ENCODE assay signal across 13 mouse cellular contexts in genomic region chr4:55652628-55653027, GRCm38 (mm10).
DNase-seq lines count a peak whose midpoint lies in the region; ATAC-seq and TF ChIP-seq lines count a peak whose summit lies in the region.
"Had no signal": no experiment of that assay in that cellular context is flagged by ENCODE, and none has a peak within 500 bp of the region (broad histone marks: within the 10 kb centered on the region; RNA-seq: fewer than 3 reads in every experiment).

No protein-coding gene starts in this region.

- H3K9me3 ChIP-seq in heart, embryonic 10.5 days: no peaks in the 10 kb centered on the region
- no peaks in the 10 kb centered on the region for H3K9me3 ChIP-seq in intestine, embryonic 15.5 days
- H3K9me3 ChIP-seq in intestine, postnatal 0 days (ENCODE audit: control insufficient read depth): no peaks in the 10 kb centered on the region
- H3K9me3 ChIP-seq in embryonic facial prominence, embryonic 13.5 days: no peaks in the 10 kb centered on the region
- no peaks in the 10 kb centered on the region for H3K9me3 ChIP-seq in limb, embryonic 14.5 days (ENCODE audit: control insufficient read depth, low read length)
- H3K9me3 ChIP-seq: lung, embryonic 15.5 days had no signal

- no peak for TF ChIP-seq CTCF in intestine, postnatal 0 days (IDR thresholded peaks at IDR 0.05; ENCODE audit: low read depth)

- peak; percentile 90 for DNase-seq in heart, adult 11 months
- no peak for DNase-seq in heart, embryonic 10.5 days (ENCODE audit: low spot score)
- no peak for DNase-seq in limb, embryonic 14.5 days (ENCODE audit: low spot score)
- no peak for DNase-seq in spleen, adult 12 weeks (ENCODE audit: low spot score)
- no peak for DNase-seq in kidney, adult 9 months
- DNase-seq: adrenal gland, adult 8-10 months; liver; thymus, adult 2 months had no signal

- H3K9ac ChIP-seq in intestine, embryonic 15.5 days: no peak overlapping the region
- H3K9ac ChIP-seq in intestine, postnatal 0 days (ENCODE audit: low read depth, low read length): no peak overlapping the region
- H3K9ac ChIP-seq in embryonic facial prominence, embryonic 13.5 days: 0 out of 2 replicates have a peak overlapping the region, but pooled peaks have one; percentile 69
- H3K9ac ChIP-seq in limb, embryonic 14.5 days (ENCODE audit: low read depth, low read length, severe bottlenecking): no peak overlapping the region

- H3K27me3 ChIP-seq in heart, embryonic 10.5 days (ENCODE audit: insufficient read depth, poor library complexity, severe bottlenecking): peaks cover 58% of the 10 kb centered on the region
- H3K27me3 ChIP-seq in intestine, embryonic 15.5 days (replicated peaks): peaks cover 8% of the 10 kb centered on the region; the same call in 1 of the 2 replicates
- H3K27me3 ChIP-seq in intestine, postnatal 0 days (replicated peaks; ENCODE audit: control insufficient read depth, insufficient read depth, low read length): peaks cover 10% of the 10 kb centered on the region
- H3K27me3 ChIP-seq in embryonic facial prominence, embryonic 13.5 days: 0 out of 2 replicates have a peak, but pooled peaks cover 13% of the 10 kb centered on the region
- H3K27me3 ChIP-seq in limb, embryonic 14.5 days (ENCODE audit: control insufficient read depth, insufficient read depth, low read length): no peaks in the 10 kb centered on the region; the same call in 1 of the 2 replicates

- H3K4me2 ChIP-seq in intestine, embryonic 15.5 days (replicated peaks): peak overlapping the region; percentile 87; the same call in 1 of the 2 replicates
- no peak overlapping the region for H3K4me2 ChIP-seq in intestine, postnatal 0 days (replicated peaks; ENCODE audit: low read depth)
- H3K4me2 ChIP-seq in embryonic facial prominence, embryonic 13.5 days: peak overlapping the region; percentile 75
- H3K4me2 ChIP-seq in limb, embryonic 14.5 days (replicated peaks; ENCODE audit: low read depth, low read length, severe bottlenecking): peak overlapping the region; percentile 51; the same call in 1 of the 2 replicates

- peaks cover 12% of the 10 kb centered on the region for H3K4me1 ChIP-seq in heart, embryonic 10.5 days
- H3K4me1 ChIP-seq in intestine, embryonic 15.5 days (replicated peaks): peaks cover 10% of the 10 kb centered on the region
- H3K4me1 ChIP-seq in intestine, postnatal 0 days (replicated peaks; ENCODE audit: control insufficient read depth, insufficient read depth, low read length): no peaks in the 10 kb centered on the region
- peaks cover 43% of the 10 kb centered on the region for H3K4me1 ChIP-seq in embryonic facial prominence, embryonic 13.5 days
- peaks cover 33% of the 10 kb centered on the region for H3K4me1 ChIP-seq in limb, embryonic 14.5 days (ENCODE audit: control insufficient read depth, insufficient read depth, low read length)

- H3K27ac ChIP-seq in heart, embryonic 10.5 days: no peak overlapping the region
- H3K27ac ChIP-seq in intestine, embryonic 15.5 days: no peak overlapping the region
- H3K27ac ChIP-seq in intestine, postnatal 0 days (ENCODE audit: low read depth, low read length): no peak overlapping the region
- H3K27ac ChIP-seq in embryonic facial prominence, embryonic 13.5 days: no peak overlapping the region; the same call in 1 of the 2 replicates
- no peak overlapping the region for H3K27ac ChIP-seq in limb, embryonic 14.5 days (replicated peaks; ENCODE audit: low read depth, low read length)

- 70% methylated on average over 5 of the region's 5 CpGs for WGBS in heart, embryonic 10.5 days
- WGBS in intestine, embryonic 15.5 days: 80% methylated on average over 5 of the region's 5 CpGs
- WGBS in intestine, postnatal 0 days: 77% methylated on average over 5 of the region's 5 CpGs
- 68% methylated on average over 5 of the region's 5 CpGs for WGBS in embryonic facial prominence, embryonic 13.5 days
- WGBS in limb, embryonic 14.5 days: 75% methylated on average over 5 of the region's 5 CpGs

- no peaks in the 10 kb centered on the region for H3K36me3 ChIP-seq in heart, embryonic 10.5 days
- H3K36me3 ChIP-seq in intestine, embryonic 15.5 days: no peaks in the 10 kb centered on the region
- no peaks in the 10 kb centered on the region for H3K36me3 ChIP-seq in intestine, postnatal 0 days (ENCODE audit: control insufficient read depth, insufficient read depth)
- no peaks in the 10 kb centered on the region for H3K36me3 ChIP-seq in embryonic facial prominence, embryonic 13.5 days
- H3K36me3 ChIP-seq in limb, embryonic 14.5 days (ENCODE audit: control insufficient read depth, insufficient read depth, low read length): no peaks in the 10 kb centered on the region
- H3K36me3 ChIP-seq: lung, embryonic 15.5 days had no signal

- ATAC-seq in intestine, embryonic 15.5 days: no peak
- ATAC-seq in intestine, postnatal 0 days: no peak
- no peak for ATAC-seq in embryonic facial prominence, embryonic 13.5 days (ENCODE audit: insufficient number of reproducible peaks, insufficient read depth, low FRiP score, low TSS enrichment, low read depth)
- ATAC-seq in limb, embryonic 14.5 days (ENCODE audit: low FRiP score, low read depth): no peak
- ATAC-seq: forebrain, embryonic 14.5 days had no signal

- no peak overlapping the region for H3K4me3 ChIP-seq in heart, embryonic 10.5 days
- no peak overlapping the region for H3K4me3 ChIP-seq in intestine, embryonic 15.5 days (replicated peaks)
- H3K4me3 ChIP-seq in intestine, postnatal 0 days (ENCODE audit: low read depth, low read length): no peak overlapping the region
- H3K4me3 ChIP-seq in embryonic facial prominence, embryonic 13.5 days: no peak overlapping the region
- no peak overlapping the region for H3K4me3 ChIP-seq in limb, embryonic 14.5 days (replicated peaks; ENCODE audit: low read length)

- no peak for TF ChIP-seq POLR2A in limb, embryonic 14.5 days (IDR thresholded peaks at IDR 0.05; ENCODE audit: borderline replicate concordance, extremely low read depth, insufficient read depth, insufficient read length)
